ENCODE assay signal across 13 mouse cellular contexts in genomic region chr5:127741331-127741730, GRCm38 (mm10).
DNase-seq lines count a peak whose midpoint lies in the region; ATAC-seq and TF ChIP-seq lines count a peak whose summit lies in the region.
"Had no signal": no experiment of that assay in that cellular context is flagged by ENCODE, and none has a peak within 500 bp of the region (broad histone marks: within the 10 kb centered on the region; RNA-seq: fewer than 3 reads in every experiment).

No protein-coding gene starts in this region.

- 44% methylated on average over 16 of the region's 16 CpGs for WGBS in hindbrain, postnatal 0 days
- 76% methylated on average over 16 of the region's 16 CpGs for WGBS in hindbrain, embryonic 13.5 days
- WGBS in forebrain, embryonic 16.5 days, result 45% methylated on average over 16 of the region's 16 CpGs

- no peaks in the 10 kb centered on the region for H3K9me3 ChIP-seq in hindbrain, postnatal 0 days (ENCODE audit: low read length)
- H3K9me3 ChIP-seq in hindbrain, embryonic 13.5 days, result no peaks in the 10 kb centered on the region
- no peaks in the 10 kb centered on the region for H3K9me3 ChIP-seq in forebrain, embryonic 16.5 days (ENCODE audit: control insufficient read depth, low read length)
- H3K9me3 ChIP-seq: intestine, embryonic 15.5 days; limb, embryonic 15.5 days had no signal

- H3K4me1 ChIP-seq in hindbrain, postnatal 0 days (ENCODE audit: insufficient read depth, low read length), result no peaks in the 10 kb centered on the region
- no peaks in the 10 kb centered on the region for H3K4me1 ChIP-seq in hindbrain, embryonic 13.5 days (replicated peaks)
- peaks cover 3% of the 10 kb centered on the region; the same call in 1 of the 2 replicates for H3K4me1 ChIP-seq in forebrain, embryonic 16.5 days (replicated peaks; ENCODE audit: control insufficient read depth, insufficient read depth, low read length)
- H3K4me1 ChIP-seq: heart, embryonic 13.5 days; intestine, embryonic 15.5 days; limb, embryonic 15.5 days had no signal

- TF ChIP-seq CTCF in hindbrain, postnatal 0 days (IDR thresholded peaks at IDR 0.05; ENCODE audit: low read depth), result no peak
- no peak for TF ChIP-seq CTCF in left cerebral cortex, adult 2 months (IDR thresholded peaks at IDR 0.05)

- no peaks in the 10 kb centered on the region for H3K36me3 ChIP-seq in hindbrain, postnatal 0 days (ENCODE audit: insufficient read depth, low read length)
- no peaks in the 10 kb centered on the region for H3K36me3 ChIP-seq in hindbrain, embryonic 13.5 days
- H3K36me3 ChIP-seq in forebrain, embryonic 16.5 days (ENCODE audit: control insufficient read depth, insufficient read depth), result no peaks in the 10 kb centered on the region
- H3K36me3 ChIP-seq: heart, embryonic 13.5 days; intestine, embryonic 15.5 days; limb, embryonic 15.5 days had no signal

- no peaks in the 10 kb centered on the region for H3K27me3 ChIP-seq in hindbrain, postnatal 0 days (ENCODE audit: insufficient read depth, low read length)
- H3K27me3 ChIP-seq in hindbrain, embryonic 13.5 days, result no peaks in the 10 kb centered on the region
- no peaks in the 10 kb centered on the region for H3K27me3 ChIP-seq in forebrain, embryonic 16.5 days (replicated peaks; ENCODE audit: control insufficient read depth, insufficient read depth, low read length)
- H3K27me3 ChIP-seq: CH12.LX; heart, embryonic 13.5 days; intestine, embryonic 15.5 days; limb, embryonic 15.5 days had no signal

- no peak for ATAC-seq in hindbrain, postnatal 0 days
- ATAC-seq in hindbrain, embryonic 13.5 days (ENCODE audit: low FRiP score), result no peak
- ATAC-seq in forebrain, embryonic 16.5 days, result no peak
- ATAC-seq: intestine, embryonic 15.5 days; lung, postnatal 0 days had no signal

- H3K4me3 ChIP-seq in hindbrain, postnatal 0 days (ENCODE audit: low read length), result no peak overlapping the region
- no peak overlapping the region for H3K4me3 ChIP-seq in hindbrain, embryonic 13.5 days
- H3K4me3 ChIP-seq in forebrain, embryonic 16.5 days (replicated peaks; ENCODE audit: low read length), result 0 out of 2 replicates have a peak overlapping the region, but pooled peaks have one; percentile 11
- no peak overlapping the region for H3K4me3 ChIP-seq in left cerebral cortex, adult 2 months
- H3K4me3 ChIP-seq: erythroblast, embryonic 14.5 days; heart, embryonic 13.5 days; intestine, embryonic 15.5 days; limb, embryonic 15.5 days had no signal

- no peak overlapping the region for H3K27ac ChIP-seq in hindbrain, postnatal 0 days
- no peak overlapping the region for H3K27ac ChIP-seq in hindbrain, embryonic 13.5 days
- H3K27ac ChIP-seq in forebrain, embryonic 16.5 days (ENCODE audit: low read length), result no peak overlapping the region
- H3K27ac ChIP-seq in left cerebral cortex, adult 2 months, result no peak overlapping the region
- H3K27ac ChIP-seq: heart, embryonic 13.5 days; intestine, embryonic 15.5 days; limb, embryonic 15.5 days had no signal

- no peak overlapping the region for H3K9ac ChIP-seq in hindbrain, postnatal 0 days (replicated peaks; ENCODE audit: low read length)
- no peak overlapping the region for H3K9ac ChIP-seq in hindbrain, embryonic 13.5 days
- no peak overlapping the region for H3K9ac ChIP-seq in forebrain, embryonic 16.5 days (replicated peaks; ENCODE audit: low read depth, low read length)
- H3K9ac ChIP-seq: heart, embryonic 13.5 days; intestine, embryonic 15.5 days; limb, embryonic 15.5 days had no signal

- 0 out of 2 replicates have a peak overlapping the region, but pooled peaks have one; percentile 23 for H3K4me2 ChIP-seq in hindbrain, postnatal 0 days (ENCODE audit: low read depth, low read length)
- no peak overlapping the region for H3K4me2 ChIP-seq in hindbrain, embryonic 13.5 days
- peak overlapping the region; percentile 29; the same call in 1 of the 2 replicates for H3K4me2 ChIP-seq in forebrain, embryonic 16.5 days (ENCODE audit: low read length)
- H3K4me2 ChIP-seq: heart, embryonic 13.5 days; intestine, embryonic 15.5 days; limb, embryonic 15.5 days had no signal

- intact Hi-C loops in left cerebral cortex, adult 2 months (cut with DNase I), result no loop called here

- peak; percentile 70 for DNase-seq in hindbrain, postnatal 0 days (ENCODE audit: low spot score)
- peak; percentile 30 to 61 for DNase-seq in left cerebral cortex, adult 2 months (ENCODE audit: extremely low spot score in 1 of 2, low spot score in 2 of 2)
- peak; percentile 64 for DNase-seq in telencephalon, adult 2 months (ENCODE audit: low read depth, low spot score)
- no peak for DNase-seq in urinary bladder, postnatal 10 days (ENCODE audit: low spot score)
- no peak for DNase-seq in kidney, adult 9 months

Comparison
In these comparisons a context has a peak if more than half of its experiments do, and no peak if none do; other contexts are left out.
1. DNase-seq: peak in hindbrain, postnatal 0 days (single experiment), left cerebral cortex, adult 2 months (2 of 2) and telencephalon, adult 2 months (single experiment); none in urinary bladder, postnatal 10 days (single experiment) and kidney, adult 9 months (single experiment).